20 mouse cellular contexts compared by ENCODE assay signal in genomic region chr2:5478709-5479108, GRCm38 (mm10).
"Had no signal": no experiment of that assay in that cellular context is flagged by ENCODE, and none has a peak within 500 bp of the region (broad histone marks: within the 10 kb centered on the region; RNA-seq: fewer than 3 reads in every experiment).

No protein-coding gene starts in this region.

- DNase-seq: gastrocnemius, adult 2 months; gastrocnemius, postnatal 10 days; gastrocnemius, postnatal 36 days; heart, adult 18-20 months; heart, postnatal 36 days; kidney, adult 18-20 months; kidney, adult 8-10 months; liver had no signal

- H3K4me2 ChIP-seq: heart, embryonic 11.5 days; heart, embryonic 13.5 days; heart, embryonic 15.5 days; hindbrain, embryonic 13.5 days; hindbrain, embryonic 15.5 days; limb, embryonic 12.5 days; liver, embryonic 12.5 days had no signal

- H3K36me3 ChIP-seq: heart, embryonic 13.5 days; heart, embryonic 15.5 days; hindbrain, embryonic 13.5 days; hindbrain, embryonic 15.5 days; limb, embryonic 10.5 days; limb, embryonic 12.5 days; liver, embryonic 12.5 days had no signal

- H3K27ac ChIP-seq: gastrocnemius, adult 2 months; heart, embryonic 13.5 days; heart, embryonic 15.5 days; hindbrain, embryonic 13.5 days; hindbrain, embryonic 15.5 days; hindbrain, postnatal 0 days; layer of hippocampus, adult 2 months; left cerebral cortex, adult 2 months; limb, embryonic 10.5 days; limb, embryonic 12.5 days; liver, embryonic 12.5 days; liver, embryonic 14.5 days had no signal

- H3K4me3 ChIP-seq: gastrocnemius, adult 2 months; heart, embryonic 13.5 days; heart, embryonic 15.5 days; hindbrain, embryonic 13.5 days; hindbrain, embryonic 15.5 days; layer of hippocampus, adult 2 months; left cerebral cortex, adult 2 months; limb, embryonic 10.5 days; limb, embryonic 12.5 days; liver, embryonic 12.5 days had no signal

- H3K27me3 ChIP-seq: heart, embryonic 13.5 days; heart, embryonic 15.5 days; hindbrain, embryonic 13.5 days; hindbrain, embryonic 15.5 days; limb, embryonic 12.5 days; liver, embryonic 12.5 days had no signal

- H3K4me1 ChIP-seq: heart, embryonic 13.5 days; heart, embryonic 15.5 days; hindbrain, embryonic 13.5 days; hindbrain, embryonic 15.5 days; limb, embryonic 10.5 days; limb, embryonic 12.5 days; liver, embryonic 12.5 days had no signal

- ATAC-seq: hindbrain, postnatal 0 days; liver, embryonic 12.5 days had no signal

- H3K9ac ChIP-seq: heart, embryonic 13.5 days; heart, embryonic 15.5 days; hindbrain, embryonic 13.5 days; hindbrain, embryonic 15.5 days; limb, embryonic 12.5 days; liver, embryonic 12.5 days; liver, embryonic 14.5 days had no signal

- H3K9me3 ChIP-seq: heart, embryonic 13.5 days; heart, embryonic 15.5 days; hindbrain, embryonic 13.5 days; hindbrain, embryonic 15.5 days; limb, embryonic 10.5 days; limb, embryonic 12.5 days; liver, embryonic 12.5 days had no signal
